Mouse (Mus musculus) embryo, embryonic 9.5 days (tissue): ENCODE results near the gene Arpc5.
"Not testable (repeated sequence)": the region's sequence is repeated elsewhere in the genome, so short reads cannot be mapped to it uniquely, and the experiment has no call there.

ENCODE experiments used
- DNase-seq: peaks from one replicate; pipeline ENCODE4 v3.0.0-alpha.2; 2017; ENCODE audit errors: extremely low spot score

Gene Arpc5

GRCm38 (mm10) chr1:152779071-152779737 is 12.9 kb downstream of the Arpc5 start:
- peak; percentile 75 for DNase-seq

- no peak for DNase-seq
These were observed 18.3 kb downstream of the Arpc5 start for GRCm38 (mm10) chr1:152784620-152785019.

GRCm38 (mm10) chr1:152785446-152785845 is 19.1 kb downstream of the Arpc5 start:
- DNase-seq, result not testable (repeated sequence)

GRCm38 (mm10) chr1:152786953-152787352 is 20.6 kb downstream of the Arpc5 start:
- DNase-seq, result no peak

GRCm38 (mm10) chr1:152788121-152788660 is 21.8 kb downstream of the Arpc5 start:
- peak; percentile 65 for DNase-seq

GRCm38 (mm10) chr1:152790254-152790653 is 23.9 kb downstream of the Arpc5 start:
- DNase-seq, result peak; percentile 67

GRCm38 (mm10) chr1:152790821-152791220 is 24.5 kb downstream of the Arpc5 start:
- DNase-seq, result no peak

GRCm38 (mm10) chr1:152791269-152791668 is 24.9 kb downstream of the Arpc5 start:
- peak; percentile 71 for DNase-seq

- DNase-seq, result peak; percentile 51
These were observed 26.6 kb downstream of the Arpc5 start for GRCm38 (mm10) chr1:152792736-152793494.

GRCm38 (mm10) chr1:152793495-152794130 is 27.3 kb downstream of the Arpc5 start:
- peak; percentile 60 for DNase-seq

GRCm38 (mm10) chr1:152795688-152796255 is 29.4 kb downstream of the Arpc5 start:
- no peak for DNase-seq

GRCm38 (mm10) chr1:152796683-152797263 is 30.4 kb downstream of the Arpc5 start:
- no peak for DNase-seq

GRCm38 (mm10) chr1:152798125-152798524 is 31.8 kb downstream of the Arpc5 start:
- no peak for DNase-seq

- DNase-seq, result no peak
These were observed 33.6 kb downstream of the Arpc5 start, which contains the start of gene Ncf2 for GRCm38 (mm10) chr1:152799897-152800296. Gene Ncf2 (plus strand): TSS chr1:152800194.

GRCm38 (mm10) chr1:152800633-152801176 is 34.4 kb downstream of the Arpc5 start:
- no peak for DNase-seq

GRCm38 (mm10) chr1:152804907-152805306 is 38.6 kb downstream of the Arpc5 start:
- DNase-seq, result no peak

- no peak for DNase-seq
These were observed 41.5 kb downstream of the Arpc5 start for GRCm38 (mm10) chr1:152807619-152808391.

GRCm38 (mm10) chr1:152808392-152808680 is 42.0 kb downstream of the Arpc5 start:
- DNase-seq, result no peak

GRCm38 (mm10) chr1:152809541-152810252 is 43.4 kb downstream of the Arpc5 start:
- peak; percentile 43 for DNase-seq
